Mouse (Mus musculus) liver, postnatal 0 days (tissue): ENCODE measurements at regions not wholly inside any gene's neighbourhood (a gene's known extent, or its start where the extent isn't known, plus 50 kb on each side); places are given as distances from the start of the nearest gene placed in this dataset.

Experiments used
- CTCF ChIP-seq: sonication (generic); IDR thresholded peaks from 2 replicates; pipeline ENCODE4 v1.5.1; 2016; ENCODE audit warnings: antibody characterized with exemption, low read depth
- EP300 ChIP-seq: IDR thresholded peaks from 2 replicates; pipeline ENCODE4 v1.6.1; 2016; ENCODE audit warnings: antibody characterized with exemption, low read depth, mild to moderate bottlenecking

DNA sequence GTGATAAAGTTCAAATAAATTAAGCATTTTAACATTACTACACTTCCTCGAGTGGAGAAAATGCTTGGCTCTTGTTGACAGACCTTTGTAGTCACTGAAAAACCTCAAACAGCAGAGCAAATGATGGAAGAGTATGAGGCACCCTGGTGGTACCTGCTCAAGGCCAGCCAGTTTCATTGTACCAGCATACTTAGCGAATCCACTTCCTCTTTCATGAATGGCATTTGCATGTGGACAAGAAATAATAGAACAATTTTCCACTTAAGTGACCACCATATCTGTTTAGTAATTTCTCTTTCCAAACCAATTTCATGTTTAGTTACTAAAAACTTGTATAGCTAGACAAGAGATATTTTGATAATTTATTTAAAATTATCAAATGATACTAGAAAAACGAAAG is 1231.3 kb downstream of the Dnajb9 start:
- TF ChIP-seq CTCF (no peak), EP300 (no peak)
